Mouse (Mus musculus) effector memory CD4-positive, alpha-beta T cell, adult 5 months (primary cell): Measurements from ENCODE around the gene Selenoh. TPM values are rescaled to one million over a fixed set of nuclear protein-coding genes. Genes with fewer than 3 reads are reported as not detected.

Experiments
- polyA plus RNA-seq: library from polyadenylated mRNA; unstranded; fragments of 100-300 nt; shearing (Covaris generic); gene quantifications from one replicate; pipeline ENCODE4 v1.2.1, GENCODE M21; 2017

Selenoh gene
- polyA plus RNA-seq: 49.8 TPM

GRCm38 (mm10) chr2:84670569-84670933 is at the start of gene Selenoh:
Gene Selenoh, minus strand, starts transcription at chr2:84670770.

GRCm38 (mm10) chr2:84714811-84715561 is 44.4 kb upstream of the Selenoh start, which contains the start of gene Zdhhc5:
Gene Zdhhc5, minus strand, starts transcription at chr2:84715180.

GRCm38 (mm10) chr2:84679016-84679415 is 8.4 kb upstream of the Selenoh start, which contains the start of gene Tmx2:
Gene Tmx2, minus strand, starts transcription at chr2:84679140.

GRCm38 (mm10) chr2:84677968-84678880 is 7.7 kb upstream of the Selenoh start, which contains the start of the genes Gm28635 and Med19:
Gene Gm28635, minus strand, starts transcription at chr2:84678041.
Gene Med19, plus strand, starts transcription at chr2:84678402.

GRCm38 (mm10) chr2:84658806-84659205 is 11.8 kb downstream of the Selenoh start, which contains the start of gene Btbd18:
Gene Btbd18, plus strand, starts transcription at chr2:84659079.

GRCm38 (mm10) chr2:84650464-84651195 is 19.9 kb downstream of the Selenoh start, which contains the start of gene Ctnnd1:
Gene Ctnnd1, minus strand, starts transcription at chr2:84650765.

Other genes with a start within 250 kb of the Selenoh start
- gene Calcrl, start 245.4 kb downstream of the Selenoh start, polyA plus RNA-seq: 27.4 TPM
- 3.7 TPM for gene Tfpi, start 194.0 kb downstream of the Selenoh start, polyA plus RNA-seq
- gene Ctnnd1, start 20.0 kb downstream of the Selenoh start, polyA plus RNA-seq: 0.29 TPM
- gene Btbd18, start 11.7 kb downstream of the Selenoh start, polyA plus RNA-seq: not detected
- not detected for gene Gm28635, start 7.3 kb upstream of the Selenoh start, polyA plus RNA-seq
- 14.3 TPM for gene Med19, start 7.6 kb upstream of the Selenoh start, polyA plus RNA-seq
- gene Tmx2, start 8.4 kb upstream of the Selenoh start, polyA plus RNA-seq: 45.2 TPM
- gene Zdhhc5, start 44.4 kb upstream of the Selenoh start, polyA plus RNA-seq: 50.4 TPM
- gene Clp1, start 56.6 kb upstream of the Selenoh start, polyA plus RNA-seq: 75.6 TPM
- gene Ypel4, start 63.3 kb upstream of the Selenoh start, polyA plus RNA-seq: 1.5 TPM
- not detected for gene Gm19426, start 72.9 kb upstream of the Selenoh start, polyA plus RNA-seq
- not detected for gene Serping1, start 104.7 kb upstream of the Selenoh start, polyA plus RNA-seq
- 3.2 TPM for gene Ube2l6, start 128.1 kb upstream of the Selenoh start, polyA plus RNA-seq
- not detected for gene Smtnl1, start 151.9 kb upstream of the Selenoh start, polyA plus RNA-seq
- gene Timm10, start 156.2 kb upstream of the Selenoh start, polyA plus RNA-seq: 13.5 TPM
- 11.1 TPM for gene Slc43a1, start 168.1 kb upstream of the Selenoh start, polyA plus RNA-seq
- not detected for gene Rtn4rl2, start 215.9 kb upstream of the Selenoh start, polyA plus RNA-seq